Mouse (Mus musculus) embryonic fibroblast, embryonic 13.5 days (primary cell): Measurements from ENCODE around the gene Phb2.

Source experiments
- CTCF ChIP-seq: IDR thresholded peaks from 2 replicates; pipeline ENCODE4 v1.5.1; 2011; ENCODE audit warnings: mild to moderate bottlenecking, control low read depth, low read length, moderate library complexity, borderline replicate concordance; ENCODE audit not compliant: insufficient read depth
- POLR2A ChIP-seq: IDR thresholded peaks from 2 replicates; pipeline ENCODE4 v1.6.1; 2011; ENCODE audit warnings: low read depth, mild to moderate bottlenecking, control low read depth, low read length, moderate library complexity

DNA sequence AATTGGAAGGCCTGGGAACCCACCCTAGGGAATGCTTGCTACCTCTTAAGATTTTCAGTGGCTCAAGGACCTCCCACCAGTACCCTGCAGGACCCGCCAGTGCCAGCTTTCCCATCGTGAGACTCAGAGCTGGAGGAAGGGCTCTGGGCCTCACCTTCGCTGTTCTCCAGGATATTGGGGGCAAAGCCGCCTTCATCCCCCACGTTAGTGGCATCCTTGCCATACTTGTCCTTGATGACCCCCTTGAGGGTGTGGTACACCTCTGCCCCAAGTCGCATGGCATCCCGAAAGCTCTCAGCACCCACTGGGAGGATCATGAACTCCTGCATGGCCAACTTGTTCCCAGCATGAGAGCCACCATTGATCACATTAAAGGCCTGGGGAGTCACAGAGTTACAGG lies 53.8 kb downstream of the Phb2 start:
- TF ChIP-seq CTCF (no peak), POLR2A (no peak)
